Mouse (Mus musculus) bone marrow, adult 2 months (tissue): ENCODE data around the gene Gm10282.

Experiments
- CTCF ChIP-seq: fragments of 200-500 bp; IDR thresholded peaks from 2 replicates; pipeline ENCODE4 v1.5.1; 2011; ENCODE audit warnings: low read length, control low read depth; ENCODE audit not compliant: control insufficient read depth, insufficient read depth
- POLR2A ChIP-seq: fragments of 200-500 bp; IDR thresholded peaks from 2 replicates; pipeline ENCODE4 v1.6.1; 2011; ENCODE audit warnings: low read depth, mild to moderate bottlenecking, control low read depth, low read length, borderline replicate concordance; ENCODE audit not compliant: control insufficient read depth

- TF ChIP-seq CTCF = no peak
- no peak for TF ChIP-seq POLR2A
Measured at GRCm38 (mm10) chr8:72266671-72267070, 38.4 kb downstream of the Gm10282 start.
